Mouse (Mus musculus) bone marrow, adult 2 months (tissue): Measurements from ENCODE around the gene Map3k3. TPM values are rescaled to one million over a fixed set of nuclear protein-coding genes. Genes with fewer than 3 reads are reported as not detected.

Experiments
- H3K27ac ChIP-seq: fragments of 200-500 bp; 2 replicates; pipeline ENCODE4 v1.5.1; 2012; ENCODE audit warnings: low read depth, mild to moderate bottlenecking, control low read depth, inconsistent platforms, low read length; ENCODE audit not compliant: control insufficient read depth, poor library complexity, insufficient read depth
- H3K4me1 ChIP-seq: fragments of 200-500 bp; 2 replicates; pipeline ENCODE4 v1.6.1; 2011; ENCODE audit warnings: low read length; ENCODE audit not compliant: control insufficient read depth, insufficient read depth
- H3K4me3 ChIP-seq: fragments of 200-500 bp; replicated peaks from 2 replicates; pipeline ENCODE3; 2011; ENCODE audit warnings: mild to moderate bottlenecking, low read depth, low read length, control low read depth; ENCODE audit not compliant: control insufficient read depth
- CTCF ChIP-seq: fragments of 200-500 bp; IDR thresholded peaks from 2 replicates; pipeline ENCODE4 v1.5.1; 2011; ENCODE audit warnings: low read length, control low read depth; ENCODE audit not compliant: control insufficient read depth, insufficient read depth
- POLR2A ChIP-seq: fragments of 200-500 bp; IDR thresholded peaks from 2 replicates; pipeline ENCODE4 v1.6.1; 2011; ENCODE audit warnings: low read depth, mild to moderate bottlenecking, control low read depth, low read length, borderline replicate concordance; ENCODE audit not compliant: control insufficient read depth
- WGBS: fragments of 180-500 bp; shearing (Covaris S2); methylation state at CpG from one replicate; pipeline ENCODE4 v1.1.7; 2018; 5-methylcytosine and 5-hydroxymethylcytosine counted together
- polyA plus RNA-seq: library from polyadenylated mRNA; stranded (reverse); fragments of >200 nt; gene quantifications from 2 replicates; pipeline ENCODE4 v1.2.4, GENCODE M21; 2011; ENCODE audit warnings: low replicate concordance; ENCODE audit not compliant: missing spikeins, insufficient read depth, insufficient read length

Gene Map3k3
- polyA plus RNA-seq, 1 experiment: 14.4 TPM

- WGBS: under 1% methylated on average over 25 of the region's 25 CpGs
- H3K4me1 ChIP-seq: peaks cover 6% of the 10 kb centered on the region
- TF ChIP-seq POLR2A (peak; percentile 66; the same call in 1 of the 2 replicates), CTCF (no peak)
Measured at GRCm38 (mm10) chr11:106159216-106159920, 75.0 kb downstream of the Map3k3 start.

GRCm38 (mm10) chr11:106159921-106160840 is 75.8 kb downstream of the Map3k3 start:
- TF ChIP-seq CTCF: no peak; the same call in 1 of the 2 replicates
- TF ChIP-seq POLR2A: peak; percentile 55; the same call in 1 of the 2 replicates
- peak overlapping the region; percentile 99 for H3K27ac ChIP-seq
- WGBS: 2% methylated on average over 106 of the region's 106 CpGs
- peaks cover 6% of the 10 kb centered on the region for H3K4me1 ChIP-seq
- H3K4me3 ChIP-seq: peak overlapping the region; percentile 93

More at GRCm38 (mm10) chr11:106159216-106159920, 75.0 kb downstream of the Map3k3 start:
- Histone ChIP-seq H3K4me3 (peak overlapping the region; percentile 93), H3K27ac (peak overlapping the region; percentile 99)

GRCm38 (mm10) chr11:106160841-106161721 is 76.7 kb downstream of the Map3k3 start, which contains the start of the genes Gm10840 and Limd2:
Gm10840 (plus strand) TSS chr11:106160850.
Limd2 (minus strand) TSS chr11:106160860.
- WGBS: 19% methylated on average over 22 of the region's 22 CpGs
- Histone ChIP-seq H3K4me1 (peaks cover 8% of the 10 kb centered on the region), H3K4me3 (peak within 1 kb of the TSS; percentile 93), H3K27ac (peak within 1 kb of the TSS; percentile 99)
- TF ChIP-seq CTCF (no peak), POLR2A (peak; percentile 52; the same call in 1 of the 2 replicates)

- TF ChIP-seq POLR2A: no peak
- no peak overlapping the region for H3K4me3 ChIP-seq
- 75% methylated on average over 2 of the region's 2 CpGs for WGBS
- H3K27ac ChIP-seq: no peak overlapping the region
- peaks cover 5% of the 10 kb centered on the region for H3K4me1 ChIP-seq
Measured at GRCm38 (mm10) chr11:106162237-106162636, 77.8 kb downstream of the Map3k3 start.

- peaks cover 9% of the 10 kb centered on the region for H3K4me1 ChIP-seq
- H3K27ac ChIP-seq: peak overlapping the region; percentile 31; the same call in 1 of the 2 replicates
- no peak overlapping the region for H3K4me3 ChIP-seq
- no peak for TF ChIP-seq POLR2A
- TF ChIP-seq CTCF: no peak
- WGBS: 57% methylated on average over 4 of the region's 4 CpGs
Measured at GRCm38 (mm10) chr11:106163546-106163945, 79.1 kb downstream of the Map3k3 start.

GRCm38 (mm10) chr11:106164601-106165180 is 80.3 kb downstream of the Map3k3 start:
- no peak overlapping the region for H3K4me3 ChIP-seq
- peak overlapping the region; percentile 75 for H3K27ac ChIP-seq
- no peak for TF ChIP-seq POLR2A
- no peak for TF ChIP-seq CTCF
- peaks cover 9% of the 10 kb centered on the region for H3K4me1 ChIP-seq
- WGBS: 79% methylated on average over 16 of the region's 16 CpGs

- no peak overlapping the region for H3K4me3 ChIP-seq
- H3K27ac ChIP-seq: peak overlapping the region; percentile 77; the same call in 1 of the 2 replicates
- 21% methylated on average over 5 of the region's 5 CpGs for WGBS
- peaks cover 9% of the 10 kb centered on the region for H3K4me1 ChIP-seq
- TF ChIP-seq POLR2A: no peak
- TF ChIP-seq CTCF: no peak
Measured at GRCm38 (mm10) chr11:106167435-106167834, 83.0 kb downstream of the Map3k3 start.
